Mouse (Mus musculus): ENCODE measurements around the gene March1. TPM values are rescaled to one million over a fixed set of nuclear protein-coding genes. Genes with fewer than 3 reads are reported as not detected.

The March1 gene
- polyA plus RNA-seq, 1 experiment = 0.01 TPM

DNA sequence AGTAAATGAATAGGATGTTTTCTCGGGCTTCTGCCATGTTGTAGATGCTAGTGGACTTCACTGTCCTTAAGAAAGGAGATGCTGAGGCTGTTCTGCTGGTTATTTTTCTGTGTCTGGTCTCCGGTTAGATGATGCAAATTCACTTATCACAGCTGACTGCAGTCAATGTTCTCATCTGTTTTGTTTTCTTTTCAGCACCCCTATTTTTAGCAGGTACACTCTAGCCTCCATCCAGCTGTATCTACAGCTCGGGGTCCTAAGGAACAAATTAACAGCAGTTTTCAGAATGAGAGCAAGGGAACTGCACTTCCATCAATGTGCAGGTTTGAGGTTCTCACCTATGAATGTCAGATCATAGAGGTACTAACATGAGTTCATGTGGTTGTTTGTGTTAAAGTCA, 721.9 kb downstream of the March1 start:
- TF ChIP-seq USF1 (IDR thresholded peaks at IDR 0.05; ENCODE audit: low read depth) (no peak), MYOG (IDR thresholded peaks at IDR 0.05; ENCODE audit: control insufficient read depth, extremely low read depth, insufficient read length) (no peak)
- H3ac ChIP-seq (ENCODE audit: control insufficient read depth, insufficient read length, low read depth) = no peak overlapping the region
- no peaks in the 10 kb centered on the region for H3K79me3 ChIP-seq (ENCODE audit: low read depth)
- no peak overlapping the region for H3K4me3 ChIP-seq (ENCODE audit: insufficient read depth, poor library complexity, severe bottlenecking)
- no peaks in the 10 kb centered on the region for H3K79me2 ChIP-seq (ENCODE audit: control insufficient read depth, insufficient read depth)
- no peaks in the 10 kb centered on the region for H3K36me3 ChIP-seq (ENCODE audit: control insufficient read depth, insufficient read depth)
- no peaks in the 10 kb centered on the region for H3K27me3 ChIP-seq (ENCODE audit: control insufficient read depth, insufficient read depth, insufficient read length)

DNA sequence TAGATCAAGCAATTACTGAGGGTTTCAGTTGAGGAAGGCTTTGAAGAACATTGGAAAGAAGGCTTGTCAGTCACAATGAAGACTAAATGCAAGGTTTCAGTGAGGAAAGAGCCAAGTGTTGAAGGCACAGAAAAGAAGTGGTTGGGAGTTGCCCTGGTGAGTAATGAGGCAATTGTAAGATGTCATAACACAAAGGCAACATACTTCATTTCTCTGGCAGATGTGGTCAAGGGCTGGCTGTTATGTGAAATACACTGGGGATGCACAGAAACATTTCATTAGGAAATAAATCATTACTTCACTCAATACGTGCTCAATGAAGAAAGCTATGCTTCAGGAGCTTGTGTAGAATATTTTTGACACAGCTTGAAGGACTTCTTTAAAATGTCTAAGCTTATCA, 725.2 kb downstream of the March1 start:
- H3K27me3 ChIP-seq (ENCODE audit: control insufficient read depth, insufficient read depth, insufficient read length) = no peaks in the 10 kb centered on the region
- H3ac ChIP-seq (ENCODE audit: control insufficient read depth, insufficient read length, low read depth) = no peak overlapping the region
- H3K79me3 ChIP-seq (ENCODE audit: low read depth) = no peaks in the 10 kb centered on the region
- no peak overlapping the region for H3K4me3 ChIP-seq (ENCODE audit: insufficient read depth, poor library complexity, severe bottlenecking)
- no peak for TF ChIP-seq FOSL1 (IDR thresholded peaks at IDR 0.05; ENCODE audit: insufficient read depth, low read length, poor library complexity, severe bottlenecking)
- TF ChIP-seq CEBPB (IDR thresholded peaks at IDR 0.05; ENCODE audit: low read depth) = no peak
- TF ChIP-seq CTCF (IDR thresholded peaks at IDR 0.05; ENCODE audit: control insufficient read depth, insufficient read depth, insufficient read length) = no peak
- no peak for TF ChIP-seq USF1 (IDR thresholded peaks at IDR 0.05; ENCODE audit: low read depth)
- no peak for TF ChIP-seq MAX (IDR thresholded peaks at IDR 0.05)
- TF ChIP-seq MYOG (IDR thresholded peaks at IDR 0.05; ENCODE audit: control insufficient read depth, extremely low read depth, insufficient read length) = no peak
- no peak for TF ChIP-seq MYOD1 (IDR thresholded peaks at IDR 0.05; ENCODE audit: control insufficient read depth, insufficient read length, low read depth)
- no peaks in the 10 kb centered on the region for H3K36me3 ChIP-seq (ENCODE audit: control insufficient read depth, insufficient read depth)
- no peaks in the 10 kb centered on the region for H3K79me2 ChIP-seq (ENCODE audit: control insufficient read depth, insufficient read depth)

DNA sequence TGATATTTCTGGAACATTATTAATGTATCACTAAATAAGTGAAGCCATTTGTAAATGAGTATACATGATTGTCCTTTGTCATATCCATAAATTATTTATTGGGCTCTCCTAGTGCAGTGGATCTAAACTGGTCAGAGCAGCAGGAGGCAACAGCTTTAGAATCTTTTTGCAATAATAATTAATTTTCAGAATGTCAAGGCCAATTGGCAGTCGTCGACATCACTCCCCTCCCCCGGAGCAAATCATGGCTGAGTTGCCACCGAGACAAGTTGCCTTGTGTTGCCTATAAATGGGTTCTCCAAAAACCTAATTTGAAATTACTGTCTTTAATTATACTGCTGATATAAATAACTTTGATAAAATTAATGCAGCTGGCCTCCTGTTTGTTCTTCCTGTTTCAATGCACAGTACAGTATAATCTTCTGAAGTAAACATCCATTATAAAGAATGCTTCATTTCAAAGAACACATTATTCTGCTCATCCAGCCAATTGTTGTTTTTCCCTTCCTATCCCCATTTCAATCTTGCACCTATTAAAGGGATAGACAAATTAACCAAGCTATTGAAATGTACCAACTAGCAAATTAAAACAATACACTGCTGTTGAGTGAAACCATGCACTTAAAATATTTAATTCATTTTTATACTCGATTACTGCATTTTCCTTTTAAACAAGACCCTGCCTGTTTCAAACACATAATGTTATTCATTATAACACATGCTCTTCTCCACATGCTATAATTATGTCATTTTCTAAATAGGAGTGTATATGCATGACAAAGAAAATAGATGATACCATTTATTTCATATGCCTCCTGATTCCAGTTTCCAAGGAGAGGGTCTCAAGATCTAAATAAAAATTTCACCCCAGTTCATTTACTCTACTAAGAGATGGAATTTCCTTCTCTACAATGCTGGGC, 745.4 kb downstream of the March1 start:
- no peaks in the 10 kb centered on the region for H3K27me3 ChIP-seq (ENCODE audit: control insufficient read depth, insufficient read depth, insufficient read length)
- no peaks in the 10 kb centered on the region for H3K79me3 ChIP-seq (ENCODE audit: low read depth)
- no peaks in the 10 kb centered on the region for H3K79me2 ChIP-seq (ENCODE audit: control insufficient read depth, insufficient read depth)
- no peak overlapping the region for H3K4me3 ChIP-seq (ENCODE audit: insufficient read depth, poor library complexity, severe bottlenecking)
- H3K36me3 ChIP-seq (ENCODE audit: control insufficient read depth, insufficient read depth) = no peaks in the 10 kb centered on the region
- TF ChIP-seq MAX (IDR thresholded peaks at IDR 0.05) (no peak), USF1 (IDR thresholded peaks at IDR 0.05; ENCODE audit: low read depth) (no peak), CEBPB (IDR thresholded peaks at IDR 0.05; ENCODE audit: low read depth) (no peak), MYOD1 (IDR thresholded peaks at IDR 0.05; ENCODE audit: control insufficient read depth, insufficient read length, low read depth) (no peak), FOSL1 (IDR thresholded peaks at IDR 0.05; ENCODE audit: insufficient read depth, low read length, poor library complexity, severe bottlenecking) (no peak), CTCF (IDR thresholded peaks at IDR 0.05; ENCODE audit: control insufficient read depth, insufficient read depth, insufficient read length) (no peak), MYOG (IDR thresholded peaks at IDR 0.05; ENCODE audit: control insufficient read depth, extremely low read depth, insufficient read length) (no peak)
- no peak overlapping the region for H3ac ChIP-seq (ENCODE audit: control insufficient read depth, insufficient read length, low read depth)

DNA sequence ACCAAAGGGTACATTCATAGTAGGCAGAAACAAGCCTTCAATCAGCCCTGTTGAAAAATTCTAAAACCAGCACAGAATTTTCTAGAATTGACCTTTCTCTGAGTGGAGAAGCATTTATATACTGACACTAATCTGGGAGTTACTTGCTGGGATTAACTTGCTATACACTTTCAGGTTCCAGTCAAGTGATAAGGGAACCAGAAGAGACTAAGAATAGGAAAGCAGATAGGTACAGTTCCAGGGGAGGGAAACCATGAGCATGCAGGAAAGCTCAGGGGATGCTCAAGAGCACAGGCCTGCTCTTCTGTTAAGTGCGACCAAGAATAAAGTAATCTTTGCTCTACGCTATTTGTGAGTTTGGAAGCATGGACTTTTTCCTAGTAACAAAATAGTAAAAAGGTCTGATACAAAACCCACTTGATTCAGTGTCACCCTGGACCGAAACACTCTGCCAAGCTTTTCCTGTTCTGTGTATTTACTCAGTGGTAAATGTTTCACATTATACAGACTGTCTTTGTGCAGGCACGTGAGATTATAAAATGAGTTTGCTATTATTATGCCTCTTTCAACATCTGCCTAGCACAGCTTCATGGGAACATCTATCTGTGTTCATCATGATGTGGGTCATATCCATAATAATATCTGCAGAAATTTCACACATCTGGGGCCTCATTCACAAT, 766.1 kb downstream of the March1 start:
- Histone ChIP-seq H3ac (ENCODE audit: control insufficient read depth, insufficient read length, low read depth) (no peak overlapping the region), H3K4me3 (ENCODE audit: insufficient read depth, poor library complexity, severe bottlenecking) (no peak overlapping the region), H3K27me3 (ENCODE audit: control insufficient read depth, insufficient read depth, insufficient read length) (no peaks in the 10 kb centered on the region), H3K79me2 (ENCODE audit: control insufficient read depth, insufficient read depth) (no peaks in the 10 kb centered on the region), H3K36me3 (ENCODE audit: control insufficient read depth, insufficient read depth) (no peaks in the 10 kb centered on the region), H3K79me3 (ENCODE audit: low read depth) (no peaks in the 10 kb centered on the region)
- no peak for TF ChIP-seq FOSL1 (IDR thresholded peaks at IDR 0.05; ENCODE audit: insufficient read depth, low read length, poor library complexity, severe bottlenecking)
- TF ChIP-seq MAX (IDR thresholded peaks at IDR 0.05) = no peak
- no peak for TF ChIP-seq MYOD1 (IDR thresholded peaks at IDR 0.05; ENCODE audit: control insufficient read depth, insufficient read length, low read depth)
- no peak for TF ChIP-seq MYOG (IDR thresholded peaks at IDR 0.05; ENCODE audit: control insufficient read depth, extremely low read depth, insufficient read length)
- no peak for TF ChIP-seq CTCF (IDR thresholded peaks at IDR 0.05; ENCODE audit: control insufficient read depth, insufficient read depth, insufficient read length)
- no peak for TF ChIP-seq CEBPB (IDR thresholded peaks at IDR 0.05; ENCODE audit: low read depth)
- TF ChIP-seq USF1 (IDR thresholded peaks at IDR 0.05; ENCODE audit: low read depth) = no peak

DNA sequence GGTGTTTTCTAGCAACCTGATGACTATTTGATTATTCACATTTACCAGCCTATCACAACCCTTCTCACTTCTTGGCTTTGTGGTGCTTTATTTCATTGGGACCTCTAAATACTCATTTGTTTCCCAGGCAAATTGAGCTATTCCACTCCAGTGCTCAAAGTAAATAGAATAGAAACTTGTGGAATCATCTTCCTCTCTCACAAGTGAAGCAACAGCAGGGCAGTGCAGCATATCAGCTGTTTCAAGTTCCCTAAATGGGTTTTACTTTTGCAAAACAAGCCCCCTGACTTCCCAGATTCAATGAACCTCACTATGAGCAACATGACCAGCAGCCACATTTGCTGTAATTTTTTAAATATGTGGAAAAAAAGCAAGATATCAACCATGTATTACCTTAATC, 768.3 kb downstream of the March1 start:
- no peaks in the 10 kb centered on the region for H3K79me3 ChIP-seq (ENCODE audit: low read depth)
- no peak overlapping the region for H3ac ChIP-seq (ENCODE audit: control insufficient read depth, insufficient read length, low read depth)
- H3K36me3 ChIP-seq (ENCODE audit: control insufficient read depth, insufficient read depth) = no peaks in the 10 kb centered on the region
- no peaks in the 10 kb centered on the region for H3K27me3 ChIP-seq (ENCODE audit: control insufficient read depth, insufficient read depth, insufficient read length)
- no peak overlapping the region for H3K4me3 ChIP-seq (ENCODE audit: insufficient read depth, poor library complexity, severe bottlenecking)
- no peaks in the 10 kb centered on the region for H3K79me2 ChIP-seq (ENCODE audit: control insufficient read depth, insufficient read depth)
- TF ChIP-seq MAX (IDR thresholded peaks at IDR 0.05) (no peak), MYOG (IDR thresholded peaks at IDR 0.05; ENCODE audit: control insufficient read depth, extremely low read depth, insufficient read length) (no peak), CTCF (IDR thresholded peaks at IDR 0.05; ENCODE audit: control insufficient read depth, insufficient read depth, insufficient read length) (no peak), MYOD1 (IDR thresholded peaks at IDR 0.05; ENCODE audit: control insufficient read depth, insufficient read length, low read depth) (no peak), USF1 (IDR thresholded peaks at IDR 0.05; ENCODE audit: low read depth) (no peak), FOSL1 (IDR thresholded peaks at IDR 0.05; ENCODE audit: insufficient read depth, low read length, poor library complexity, severe bottlenecking) (no peak), CEBPB (IDR thresholded peaks at IDR 0.05; ENCODE audit: low read depth) (no peak)

Measured in C2C12 (cell line).